Mouse (Mus musculus): ENCODE results near the gene Gm10428.
A peak's percentile ranks its signal among the peaks of the same experiment; 100 is the strongest.

Gm10428 gene

DNA sequence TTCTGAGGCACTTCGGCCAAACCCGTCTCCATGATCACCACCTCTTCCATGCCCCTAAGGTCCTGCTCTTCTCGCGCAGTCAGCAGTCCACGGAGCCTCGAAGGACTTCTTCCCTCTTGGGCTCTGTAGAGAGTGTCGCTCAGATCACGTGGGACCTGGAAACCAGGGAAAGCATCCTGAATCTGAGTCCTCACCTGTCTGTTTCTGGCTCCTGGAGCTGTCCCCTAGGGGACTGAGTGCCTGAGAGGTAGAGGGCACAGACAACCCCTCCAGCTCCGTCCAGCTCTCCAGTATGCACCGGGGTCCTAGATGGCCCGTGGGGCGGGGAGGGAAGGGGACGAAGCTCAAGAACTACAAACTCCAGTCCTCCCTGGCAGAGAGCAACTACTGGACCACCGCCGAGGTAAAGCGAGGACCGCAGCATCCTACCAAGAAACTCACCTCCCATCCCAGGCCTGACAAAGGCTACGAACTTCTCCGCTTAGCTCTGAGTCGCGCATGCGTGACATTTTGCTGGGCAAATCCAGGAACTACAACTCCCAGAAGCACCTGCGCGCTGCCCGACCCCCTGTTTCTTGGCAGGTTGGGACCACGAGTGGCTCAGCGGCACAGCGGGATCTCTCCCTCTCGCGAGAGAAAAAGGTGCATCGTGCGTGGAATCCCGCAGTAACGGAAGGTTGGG lies 36.2 kb downstream of the Gm10428 start, which contains the start of gene Zfp286:
Zfp286 (minus strand) TSS at position 528 of the 682 bp plus-strand sequence.
- DNase-seq (ENCODE audit: low read depth, low spot score): peak; percentile 85

DNA sequence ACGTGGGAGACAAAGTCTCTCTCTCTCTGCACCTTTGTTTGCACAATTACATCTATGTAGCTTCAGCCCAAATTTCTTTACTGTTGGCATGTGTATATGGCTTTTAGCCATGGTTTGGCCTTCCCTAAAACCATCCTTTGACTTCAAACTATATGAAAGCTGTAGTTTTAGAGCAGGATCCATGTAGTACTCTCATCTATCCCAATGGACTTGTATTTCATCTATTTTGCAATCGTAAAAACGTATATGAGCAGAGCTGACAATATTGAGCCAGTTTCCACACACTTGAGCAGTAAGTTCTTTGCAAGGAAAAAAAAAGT lies 36.7 kb downstream of the Gm10428 start:
- no peak for DNase-seq (ENCODE audit: low read depth, low spot score)

Measured in retina, postnatal 7 days (tissue).